Mouse (Mus musculus) testis, adult 2 months (tissue): ENCODE measurements around the gene Lrrk1. TPM values are rescaled to one million over a fixed set of nuclear protein-coding genes. Genes with fewer than 3 reads are reported as not detected.

Experiments used
- H3K27ac ChIP-seq: fragments of 200-500 bp; 2 replicates; pipeline ENCODE4 v1.5.1; 2012; ENCODE audit warnings: low read depth, low read length; ENCODE audit not compliant: control insufficient read depth, insufficient read depth
- H3K27me3 ChIP-seq: fragments of 200-500 bp; 2 replicates; pipeline ENCODE4 v1.6.1; 2012; ENCODE audit warnings: mild to moderate bottlenecking, low read length, moderate library complexity; ENCODE audit not compliant: control insufficient read depth, insufficient read depth
- H3K36me3 ChIP-seq: fragments of 200-500 bp; 2 replicates; pipeline ENCODE4 v1.6.1; 2012; ENCODE audit warnings: mild to moderate bottlenecking, low read length; ENCODE audit not compliant: control insufficient read depth, insufficient read depth
- H3K4me1 ChIP-seq: fragments of 200-500 bp; 2 replicates; pipeline ENCODE4 v1.6.1; 2012; ENCODE audit warnings: low read length; ENCODE audit not compliant: control insufficient read depth, insufficient read depth
- H3K4me3 ChIP-seq: fragments of 200-500 bp; 2 replicates; pipeline ENCODE4 v1.5.1; 2012; ENCODE audit warnings: low read depth, mild to moderate bottlenecking, low read length, moderate library complexity, mixed read lengths; ENCODE audit not compliant: control insufficient read depth
- CTCF ChIP-seq: fragments of 200-500 bp; IDR thresholded peaks from 2 replicates; pipeline ENCODE4 v1.5.1; 2012; ENCODE audit warnings: low read depth, mild to moderate bottlenecking, inconsistent platforms, low read length, moderate library complexity; ENCODE audit not compliant: control insufficient read depth, insufficient read depth, insufficient replicate concordance
- POLR2A ChIP-seq: fragments of 200-500 bp; IDR thresholded peaks from 2 replicates; pipeline ENCODE4 v1.6.1; 2012; ENCODE audit warnings: low read depth, mild to moderate bottlenecking, inconsistent platforms, low read length, moderate library complexity; ENCODE audit not compliant: control insufficient read depth
- polyA plus RNA-seq: library from polyadenylated mRNA; depleted of rRNA; stranded (reverse); fragments of >200 nt; gene quantifications from 2 replicates; pipeline ENCODE4 v1.2.3, GENCODE M21; 2012; rRNA removed

Lrrk1 gene
- polyA plus RNA-seq, 1 experiment = 2.3 TPM

- H3K4me3 ChIP-seq = no peak overlapping the region
- H3K27ac ChIP-seq = no peak overlapping the region
- H3K4me1 ChIP-seq = no peaks in the 10 kb centered on the region
- H3K27me3 ChIP-seq = no peaks in the 10 kb centered on the region
- no peak for TF ChIP-seq CTCF
- no peak for TF ChIP-seq POLR2A
- H3K36me3 ChIP-seq = no peaks in the 10 kb centered on the region
Measured at GRCm38 (mm10) chr7:66180711-66181365, 207.3 kb downstream of the Lrrk1 start.

DNA sequence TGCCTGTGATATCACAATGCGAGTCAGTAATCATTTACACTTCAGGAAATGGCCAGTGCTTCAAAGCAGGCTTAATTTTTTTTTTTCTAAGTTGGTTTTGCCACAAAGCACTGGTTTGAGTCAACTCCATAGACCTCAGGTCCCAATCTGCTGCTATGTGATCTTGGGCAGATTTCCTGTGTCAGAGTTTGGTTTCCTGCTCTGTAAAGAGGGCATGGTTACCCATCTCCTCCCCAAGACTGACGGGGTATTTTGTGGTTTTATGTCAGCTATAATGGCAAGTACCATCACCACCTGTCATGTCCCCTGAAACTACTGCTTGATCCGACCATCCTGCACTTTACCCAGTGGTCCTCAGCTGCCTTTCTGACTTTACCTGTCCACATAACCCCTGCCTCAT, 207.9 kb downstream of the Lrrk1 start:
- no peaks in the 10 kb centered on the region for H3K27me3 ChIP-seq
- TF ChIP-seq POLR2A (no peak), CTCF (no peak)

GRCm38 (mm10) chr7:66179711-66180110, 208.4 kb downstream of the Lrrk1 start:
- no peak overlapping the region for H3K4me3 ChIP-seq
- TF ChIP-seq POLR2A (no peak), CTCF (no peak)
- no peaks in the 10 kb centered on the region for H3K4me1 ChIP-seq
- no peaks in the 10 kb centered on the region for H3K27me3 ChIP-seq
- no peaks in the 10 kb centered on the region for H3K36me3 ChIP-seq
- no peak overlapping the region for H3K27ac ChIP-seq

More for the DNA sequence above, 207.9 kb downstream of the Lrrk1 start:
- Histone ChIP-seq H3K4me3 (no peak overlapping the region), H3K36me3 (no peaks in the 10 kb centered on the region), H3K27ac (no peak overlapping the region), H3K4me1 (no peaks in the 10 kb centered on the region)

GRCm38 (mm10) chr7:66179120-66179581, 209.0 kb downstream of the Lrrk1 start:
- H3K27ac ChIP-seq = no peak overlapping the region
- no peak overlapping the region for H3K4me3 ChIP-seq
- no peaks in the 10 kb centered on the region for H3K36me3 ChIP-seq
- TF ChIP-seq CTCF (no peak), POLR2A (no peak)
- no peaks in the 10 kb centered on the region for H3K27me3 ChIP-seq
- no peaks in the 10 kb centered on the region for H3K4me1 ChIP-seq

GRCm38 (mm10) chr7:66178101-66178500, 210.0 kb downstream of the Lrrk1 start:
- no peak for TF ChIP-seq POLR2A
- TF ChIP-seq CTCF = no peak
- Histone ChIP-seq H3K36me3 (no peaks in the 10 kb centered on the region), H3K4me3 (no peak overlapping the region), H3K4me1 (no peaks in the 10 kb centered on the region), H3K27me3 (no peaks in the 10 kb centered on the region), H3K27ac (no peak overlapping the region)

DNA sequence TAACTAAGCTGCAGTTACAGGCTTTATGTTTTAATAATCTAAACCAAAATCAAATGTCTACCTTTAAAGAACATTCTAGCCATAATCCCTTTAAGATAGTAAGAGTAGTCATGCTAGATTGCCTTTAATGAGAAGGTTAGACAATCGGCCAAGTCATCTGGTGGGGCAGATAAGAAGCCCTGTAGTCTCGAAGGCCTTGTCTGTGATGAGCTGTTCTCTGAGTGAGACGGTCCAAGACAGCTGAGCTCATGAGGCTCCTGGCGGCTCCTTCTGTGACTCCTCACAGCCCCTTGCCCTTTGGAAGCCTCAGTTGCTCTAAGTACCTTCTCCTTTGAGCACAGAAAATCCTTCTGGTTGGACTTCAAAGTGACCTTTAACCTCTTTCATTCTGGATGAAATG, 211.2 kb downstream of the Lrrk1 start:
- H3K4me3 ChIP-seq = no peak overlapping the region
- no peak for TF ChIP-seq CTCF
- no peak for TF ChIP-seq POLR2A
- no peaks in the 10 kb centered on the region for H3K27me3 ChIP-seq
- no peaks in the 10 kb centered on the region for H3K36me3 ChIP-seq
- H3K4me1 ChIP-seq = no peaks in the 10 kb centered on the region
- H3K27ac ChIP-seq = no peak overlapping the region

Other genes with a start within 250 kb of the Lrrk1 start
- not detected in 2 replicates for gene Gm10974, start 22.4 kb downstream of the Lrrk1 start, polyA plus RNA-seq
- gene Aldh1a3, start 39.2 kb upstream of the Lrrk1 start, polyA plus RNA-seq = 1.1 and 1.6 TPM in 2 replicates